Mouse (Mus musculus) myocyte (in vitro differentiated cells): ENCODE measurements around the gene Fam83f.

Experiments
- CEBPB ChIP-seq: IDR thresholded peaks from 2 replicates; pipeline ENCODE4 v1.6.1; 2011; ENCODE audit warnings: mild to moderate bottlenecking, moderate library complexity; ENCODE audit not compliant: poor library complexity, insufficient read depth, severe bottlenecking
- E2F4 ChIP-seq: IDR thresholded peaks from one replicate; pipeline ENCODE4 v1.6.1; 2011; ENCODE audit warnings: mild to moderate bottlenecking, control low read depth, moderate library complexity; ENCODE audit not compliant: insufficient read depth
- MAX ChIP-seq: IDR thresholded peaks from one replicate; pipeline ENCODE4 v1.6.1; 2011; ENCODE audit warnings: low read depth, mild to moderate bottlenecking, control low read depth
- MYOD1 ChIP-seq, 3 experiments: IDR thresholded peaks; one replicate each; pipeline ENCODE4 v1.6.1; 2011; ENCODE audit warnings: control low read depth in 2 of 3, low read depth in 2 of 3, mild to moderate bottlenecking in 2 of 3, moderate library complexity in 1 of 3; ENCODE audit not compliant: insufficient read length in 2 of 3, control insufficient read depth in 1 of 3
- POLR2A ChIP-seq: IDR thresholded peaks from one replicate; pipeline ENCODE4 v1.6.1; 2011; ENCODE audit warnings: low read depth, mild to moderate bottlenecking, control low read depth, moderate library complexity; ENCODE audit not compliant: insufficient read length
- REST ChIP-seq: IDR thresholded peaks from one replicate; pipeline ENCODE4 v1.6.1; 2011; ENCODE audit warnings: mild to moderate bottlenecking, control low read depth, moderate library complexity; ENCODE audit not compliant: insufficient read depth, insufficient read length
- SRF ChIP-seq: IDR thresholded peaks from one replicate; pipeline ENCODE4 v1.6.1; 2011; ENCODE audit warnings: low read depth; ENCODE audit not compliant: control insufficient read depth, insufficient read length
- TCF3 ChIP-seq: IDR thresholded peaks from one replicate; pipeline ENCODE4 v1.6.1; 2011; ENCODE audit warnings: low read depth, control low read depth; ENCODE audit not compliant: insufficient read length

DNA sequence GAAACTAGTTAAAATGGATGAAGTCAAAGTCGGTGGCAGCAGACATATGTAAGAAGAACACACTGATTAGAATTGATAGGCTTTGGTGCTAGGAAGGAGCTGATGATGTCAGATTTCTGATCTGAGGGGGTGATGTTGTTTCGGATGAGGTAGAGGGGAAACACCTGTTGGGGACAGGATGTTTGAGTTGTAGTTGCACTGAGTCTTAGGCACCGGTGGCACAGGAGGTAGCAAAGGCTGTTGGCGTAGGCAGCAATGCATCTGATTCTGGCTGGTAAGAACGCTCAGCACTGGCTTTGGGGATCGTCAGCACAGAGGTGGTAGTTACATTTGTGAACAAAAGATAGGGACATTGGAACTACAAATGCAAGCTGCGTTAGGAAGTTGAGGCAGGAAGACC lies 72.0 kb downstream of the Fam83f start:
- TF ChIP-seq MAX (no peak), E2F4 (no peak), POLR2A (no peak), CEBPB (no peak), REST (no peak), SRF (no peak), MYOD1 (IDR thresholded peaks at IDR 0.05; ENCODE audit: control insufficient read depth in 1 of 3, insufficient read length in 2 of 3, low read depth in 2 of 3) (no peak), TCF3 (no peak)
